Mouse (Mus musculus): ENCODE measurements around the gene Tdp1. TPM values are rescaled to one million over a fixed set of nuclear protein-coding genes. Genes with fewer than 3 reads are reported as not detected.

Tdp1 gene
- total RNA-seq, 4 experiments from 2014 or later, result 2.2 to 4.1 (median 3.2) TPM

DNA sequence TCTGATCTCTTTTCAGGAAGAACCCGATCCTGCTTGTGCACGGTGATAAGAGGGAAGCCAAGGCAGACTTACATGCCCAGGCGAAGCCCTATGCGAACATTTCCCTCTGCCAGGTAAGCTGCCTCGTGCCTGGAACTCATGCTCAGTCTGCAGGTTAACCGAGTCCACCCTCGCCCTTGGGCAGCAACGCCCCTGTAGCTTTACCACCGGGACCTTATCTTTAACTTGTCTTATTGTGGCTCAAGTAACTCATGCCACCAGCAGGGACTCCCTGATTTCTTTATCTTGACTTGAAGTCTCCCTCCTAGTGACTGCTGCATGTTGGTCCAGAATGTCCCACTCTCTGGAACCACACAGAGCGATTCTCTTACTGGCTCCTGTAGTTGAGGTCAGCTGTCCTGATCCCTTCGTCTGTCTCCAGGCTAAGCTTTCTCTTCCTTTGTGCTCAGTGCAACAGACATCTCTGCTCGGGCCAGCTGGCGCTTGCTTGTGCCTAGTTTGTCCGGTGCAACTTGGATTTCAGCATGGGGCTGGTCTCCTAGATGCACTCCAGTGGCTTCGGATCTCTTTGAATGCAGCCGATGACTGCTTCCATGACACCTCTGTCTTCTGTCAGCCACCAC, 14.0 kb downstream of the Tdp1 start:
- DNase-seq (ENCODE audit: low spot score in 2 of 2), result no peak

DNA sequence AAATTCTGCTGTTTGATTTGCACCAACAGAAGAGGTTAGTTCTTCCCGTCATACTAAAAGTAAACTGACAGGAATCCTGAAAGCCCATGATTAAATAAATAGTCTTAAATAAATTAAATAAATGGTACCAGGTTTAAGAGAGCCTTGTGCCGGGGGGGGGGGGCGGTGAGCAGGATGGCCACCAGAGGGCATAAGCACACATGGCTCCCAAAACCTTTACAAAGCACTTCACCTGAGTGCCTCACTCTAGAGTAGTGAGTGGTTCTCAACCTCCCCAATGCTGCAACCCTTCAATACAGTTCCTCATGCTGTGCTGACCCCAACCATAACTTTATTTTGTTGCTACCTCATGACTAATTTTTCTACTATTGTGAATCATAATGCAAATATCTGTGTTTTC, 15.7 kb downstream of the Tdp1 start:
- no peak for DNase-seq (ENCODE audit: low spot score in 2 of 2)

DNA sequence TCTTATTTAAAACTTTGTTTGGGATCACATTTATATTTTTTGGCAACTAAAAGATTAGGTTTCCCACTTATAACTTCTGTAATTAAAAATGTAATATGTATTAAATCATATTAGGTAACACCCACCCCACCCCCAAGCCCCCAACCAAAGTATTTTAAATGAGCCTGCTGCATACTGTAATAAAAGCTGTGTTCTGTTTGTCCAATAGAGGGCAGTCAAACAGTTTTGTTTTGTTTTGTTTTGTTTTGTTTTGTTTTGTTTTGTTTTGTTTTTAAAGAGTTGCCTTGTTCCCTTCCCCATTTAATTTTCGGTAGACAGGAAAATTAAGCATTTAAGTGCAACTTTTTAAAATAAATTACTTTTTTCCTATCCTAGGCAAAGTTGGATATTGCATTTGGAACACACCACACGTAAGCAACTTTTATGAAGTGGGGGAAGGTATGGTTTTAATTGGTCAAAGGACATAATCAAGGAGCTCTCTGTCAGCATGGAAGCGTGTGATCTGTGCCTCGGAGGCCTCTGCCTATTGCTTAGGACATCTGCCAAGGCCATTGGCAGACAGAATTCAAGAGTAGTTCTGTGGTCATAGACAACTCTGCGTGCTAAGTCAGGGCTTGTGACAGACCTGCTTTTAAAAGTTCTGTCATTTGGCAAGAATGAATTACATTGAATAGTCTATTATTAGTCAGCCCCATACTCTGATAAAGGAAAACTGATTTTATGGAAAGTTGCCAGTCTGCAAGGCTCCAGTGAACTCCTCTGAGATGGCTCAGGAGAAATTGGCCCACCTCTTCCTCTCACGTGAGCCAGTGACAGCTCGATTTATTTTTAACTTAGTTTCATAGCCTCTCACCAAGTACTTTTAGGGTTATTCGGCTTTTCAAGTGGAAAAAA, 17.9 kb downstream of the Tdp1 start:
- DNase-seq (ENCODE audit: low spot score in 2 of 2), result no peak

DNA sequence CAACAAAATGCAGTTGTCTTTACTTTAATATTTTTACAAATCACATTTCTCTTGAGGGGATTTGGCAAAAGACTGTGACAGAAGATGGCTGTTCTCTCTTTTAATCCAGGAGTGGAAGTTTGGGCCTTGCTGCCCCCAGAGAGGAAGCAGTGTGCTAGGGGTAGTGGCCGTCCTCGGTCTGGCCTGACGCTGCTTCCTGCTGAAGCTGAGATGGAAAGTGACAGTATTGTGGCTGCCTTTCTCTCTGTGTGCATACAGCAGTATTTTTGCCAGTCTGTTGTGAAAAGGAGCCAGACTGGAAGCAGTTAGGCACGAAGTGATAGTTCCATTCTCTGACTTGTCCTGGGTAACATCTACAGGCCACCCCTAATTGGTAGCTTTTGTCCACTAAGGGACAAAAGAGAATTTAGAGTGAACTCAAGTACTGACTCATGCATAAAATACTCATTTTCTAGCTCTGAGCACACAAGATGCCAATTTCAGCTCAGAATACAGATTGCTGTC, 18.6 kb downstream of the Tdp1 start:
- no peak for DNase-seq (ENCODE audit: low spot score in 2 of 2)

DNA sequence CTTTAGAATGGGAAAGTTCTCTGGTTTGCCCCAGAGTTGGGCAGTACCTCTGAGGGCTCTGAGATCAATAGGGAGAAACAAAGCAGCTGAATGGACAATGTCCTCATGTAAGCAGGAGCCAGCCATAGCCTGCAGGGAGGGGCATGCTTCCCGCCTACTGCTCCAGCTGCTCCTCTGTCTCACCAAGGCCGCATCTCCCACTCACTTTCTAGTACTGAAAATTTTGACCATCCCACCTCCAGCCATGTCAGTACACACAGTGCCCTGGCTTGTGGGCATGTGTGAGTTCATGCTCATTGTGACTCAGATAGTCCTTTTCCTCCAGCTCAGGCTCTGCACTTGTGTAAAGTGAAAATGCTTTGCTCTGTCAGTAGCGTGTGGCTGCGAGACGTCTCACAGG, 20.2 kb downstream of the Tdp1 start:
- no peak for DNase-seq (ENCODE audit: low spot score in 2 of 2)

DNA sequence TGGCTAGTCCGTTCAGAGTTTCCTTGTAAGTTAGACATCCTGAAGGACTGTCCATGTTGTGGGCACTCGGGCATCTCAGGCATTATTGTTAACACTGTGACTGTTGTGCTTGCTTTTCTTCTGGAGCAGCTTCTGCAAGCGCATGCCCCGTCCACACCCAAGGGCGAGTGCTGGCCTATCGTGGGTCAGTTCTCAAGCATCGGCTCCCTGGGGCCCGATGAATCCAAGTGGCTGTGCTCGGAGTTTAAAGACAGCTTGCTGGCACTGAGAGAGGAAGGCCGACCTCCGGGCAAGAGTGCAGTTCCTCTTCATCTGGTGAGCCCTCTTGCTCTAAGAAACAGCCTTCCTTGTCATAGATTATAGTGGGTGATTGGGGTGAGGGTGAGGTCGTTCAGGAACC, 27.1 kb downstream of the Tdp1 start:
- no peak for DNase-seq (ENCODE audit: low spot score in 2 of 2)

DNA sequence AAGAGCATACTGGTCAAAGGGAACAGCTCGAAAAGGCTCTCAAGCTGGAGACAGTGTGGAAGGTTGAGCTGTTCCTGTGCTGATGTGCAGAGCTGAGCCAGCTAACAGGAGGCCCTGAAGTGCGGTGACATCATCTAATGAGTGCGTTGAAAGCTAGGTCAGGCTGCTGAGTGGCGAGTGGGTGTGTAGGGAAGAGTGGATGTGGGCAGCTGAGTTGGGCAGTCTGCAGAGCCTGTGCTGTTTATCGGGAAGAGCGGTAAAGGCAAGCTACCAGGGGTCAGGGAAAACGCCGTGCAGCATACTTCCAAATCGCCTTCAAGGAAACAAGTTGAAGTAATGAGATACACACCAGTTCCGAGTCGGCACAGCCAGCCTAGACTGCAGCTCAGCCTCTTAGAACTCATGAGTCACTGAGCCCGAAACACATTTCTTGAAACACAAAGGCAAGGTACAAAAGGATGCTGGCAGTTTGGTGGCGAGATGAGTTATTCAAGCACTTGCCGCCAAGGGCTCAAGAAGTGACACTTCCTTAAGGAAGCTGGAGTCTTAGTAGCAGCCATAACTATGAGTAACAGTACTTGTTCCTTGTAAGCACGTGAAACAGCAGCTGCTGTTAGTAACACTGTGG, 33.6 kb downstream of the Tdp1 start:
- DNase-seq (ENCODE audit: low spot score in 2 of 2), result no peak

DNA sequence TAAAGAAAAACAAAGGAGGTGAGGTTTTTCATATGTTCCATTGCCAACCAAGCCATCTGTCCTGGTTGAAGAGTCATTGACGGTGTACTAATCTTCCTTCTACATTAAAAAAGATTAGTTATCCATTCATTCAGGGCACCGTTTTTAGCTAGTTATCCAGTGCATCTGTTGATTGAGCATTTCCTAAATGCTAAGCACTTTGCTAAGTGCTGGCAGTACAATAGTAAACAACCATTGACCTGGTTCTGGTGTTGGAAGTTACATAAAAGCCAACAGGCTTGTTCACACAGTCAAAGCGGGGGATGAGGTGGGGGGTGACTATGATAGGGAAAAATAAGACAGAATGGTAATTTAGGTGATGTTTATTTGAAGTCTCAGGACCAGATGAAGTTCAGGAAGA, 35.3 kb downstream of the Tdp1 start:
- no peak for DNase-seq (ENCODE audit: low spot score in 2 of 2)

DNA sequence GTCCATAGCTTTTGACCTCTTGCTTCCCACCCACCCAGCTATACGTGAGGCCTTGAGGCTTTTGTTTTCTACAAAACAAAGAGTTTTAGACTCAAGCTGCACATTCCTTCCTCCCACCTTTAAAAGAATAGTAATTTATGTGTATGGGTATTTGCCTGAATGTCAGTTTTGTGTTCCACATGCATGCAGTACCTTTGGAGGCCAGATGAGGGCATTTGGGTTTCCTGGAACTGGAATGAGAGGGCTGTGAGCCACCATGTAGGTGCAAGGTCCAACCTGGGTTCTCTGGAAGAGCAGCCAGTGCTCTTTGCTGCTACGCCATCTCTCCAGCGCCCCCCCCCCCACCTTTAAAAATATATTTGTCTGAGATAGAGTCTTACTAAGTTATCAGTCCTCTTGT, 36.7 kb downstream of the Tdp1 start:
- no peak for DNase-seq (ENCODE audit: low spot score in 2 of 2)

DNA sequence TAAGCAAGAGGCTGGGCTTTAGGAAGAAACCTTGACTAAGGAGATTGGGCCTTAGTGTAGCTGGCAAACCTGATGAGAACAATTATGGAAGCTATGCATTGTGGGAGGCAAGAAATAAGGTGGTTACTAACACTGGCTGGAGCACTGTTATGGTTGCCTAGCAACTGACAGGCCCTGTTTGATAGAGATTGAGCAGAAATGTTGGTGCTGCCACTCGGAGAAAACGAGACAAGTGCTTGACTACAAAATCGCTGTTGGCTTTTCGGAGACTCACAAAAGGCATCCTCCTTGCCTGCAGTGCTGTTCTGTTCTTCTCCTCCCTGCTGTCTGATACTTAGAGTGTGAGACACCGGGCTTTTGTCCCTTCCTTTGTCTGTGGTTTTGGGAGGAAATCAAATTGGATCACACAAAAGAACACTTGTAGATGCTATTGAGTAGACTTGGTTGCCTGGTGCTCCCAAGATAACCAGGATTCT, 38.9 kb downstream of the Tdp1 start:
- no peak for DNase-seq (ENCODE audit: low spot score in 2 of 2)

DNA sequence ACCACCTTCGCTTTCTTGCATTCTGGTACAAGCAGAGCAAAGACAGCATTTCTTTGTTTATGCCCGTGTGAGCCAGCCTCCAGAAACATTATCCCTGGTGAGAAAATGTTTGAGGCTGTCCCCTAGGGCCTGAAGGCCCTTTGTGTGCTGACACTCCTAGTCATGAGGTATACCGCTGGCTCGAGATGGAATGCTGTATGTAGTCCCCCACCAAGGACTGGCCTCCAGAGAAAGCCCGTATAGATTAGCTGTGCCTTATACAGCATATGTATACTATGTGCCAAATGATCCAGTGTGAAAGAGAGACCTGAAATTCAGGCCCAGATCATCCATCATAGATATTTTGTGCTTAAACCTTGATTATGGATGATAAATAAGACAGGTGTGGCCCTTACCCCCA, 39.4 kb downstream of the Tdp1 start:
- DNase-seq (ENCODE audit: low spot score in 2 of 2), result no peak

DNA sequence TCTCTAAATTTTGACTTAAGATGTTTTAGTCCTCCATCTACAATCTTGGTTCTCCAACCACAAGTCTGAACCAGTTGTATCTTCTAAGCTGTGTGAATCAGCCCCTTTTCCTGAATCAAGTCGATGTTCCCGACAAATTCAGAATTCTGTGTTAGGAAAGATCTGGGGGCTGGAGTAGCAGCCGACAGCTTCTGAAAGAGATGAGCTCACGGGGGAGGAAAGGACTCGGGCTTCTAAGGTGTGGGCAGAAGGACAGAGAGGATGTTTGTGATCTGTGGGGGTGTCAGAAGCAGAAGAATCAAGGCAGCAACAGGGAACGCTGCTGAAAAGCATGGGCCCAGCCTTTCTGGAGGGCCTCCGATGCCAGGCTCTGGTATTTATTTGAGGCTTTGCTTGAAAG, 44.0 kb downstream of the Tdp1 start:
- no peak for DNase-seq (ENCODE audit: low spot score in 2 of 2)

DNA sequence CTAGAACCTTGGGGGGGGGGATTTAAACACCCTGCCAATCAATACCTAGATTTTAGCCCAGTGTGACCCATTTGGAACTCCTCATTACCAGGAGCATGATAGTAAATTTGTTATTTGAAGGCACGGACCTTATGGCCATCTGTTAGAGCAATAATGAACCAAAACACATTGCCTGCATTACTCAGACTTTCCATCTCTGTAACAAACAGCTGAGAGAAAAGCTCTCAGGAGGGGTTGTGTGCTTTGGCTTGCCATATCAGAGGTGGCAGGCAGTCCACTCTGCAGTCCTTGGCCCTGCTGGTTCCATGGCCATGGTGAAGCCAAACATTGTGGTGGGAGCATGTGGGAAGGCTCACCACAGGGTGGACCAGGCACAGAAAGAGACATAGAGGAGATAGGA, 44.8 kb downstream of the Tdp1 start:
- no peak for DNase-seq (ENCODE audit: low spot score in 2 of 2)

DNA sequence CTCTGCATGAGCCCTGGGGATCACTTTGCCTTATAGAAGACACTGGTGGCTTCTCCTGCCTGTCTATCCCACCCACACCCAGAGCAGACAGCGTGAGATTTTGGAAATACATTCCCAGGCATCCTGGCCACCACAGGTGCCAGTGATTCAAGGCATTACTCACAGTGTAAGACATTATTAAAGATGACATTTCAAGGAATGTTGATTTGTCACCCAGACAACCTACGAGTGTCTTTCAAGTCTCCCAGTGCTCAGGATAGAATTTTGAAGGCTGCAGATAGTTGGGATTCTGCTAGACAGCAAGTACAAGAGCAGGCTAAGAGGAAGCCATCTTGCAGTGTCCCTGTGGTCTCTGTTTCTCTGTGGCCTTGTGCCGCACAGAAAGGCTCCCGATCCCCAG, 47.9 kb downstream of the Tdp1 start:
- no peak for DNase-seq (ENCODE audit: low spot score in 2 of 2)

DNA sequence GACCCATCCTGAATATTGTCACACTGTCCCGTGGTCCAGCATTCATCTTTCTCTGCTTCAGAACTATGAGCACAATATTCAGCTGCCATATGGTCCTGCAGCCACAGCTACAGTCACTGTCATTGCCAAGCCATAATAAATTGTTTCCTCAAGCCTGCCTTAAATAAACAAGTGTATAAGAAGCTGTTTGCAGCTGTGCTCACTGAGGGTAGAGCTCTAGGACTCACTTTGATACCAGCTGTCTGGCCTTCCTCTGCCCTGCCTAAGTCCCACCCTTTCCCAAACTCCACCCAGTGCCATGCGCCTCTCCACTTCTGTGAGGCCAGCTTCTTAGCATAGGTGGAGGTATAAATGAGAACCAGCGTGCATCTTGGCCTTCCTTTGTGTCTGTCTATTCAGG, 49.3 kb downstream of the Tdp1 start:
- DNase-seq (ENCODE audit: low spot score in 2 of 2), result no peak

DNA sequence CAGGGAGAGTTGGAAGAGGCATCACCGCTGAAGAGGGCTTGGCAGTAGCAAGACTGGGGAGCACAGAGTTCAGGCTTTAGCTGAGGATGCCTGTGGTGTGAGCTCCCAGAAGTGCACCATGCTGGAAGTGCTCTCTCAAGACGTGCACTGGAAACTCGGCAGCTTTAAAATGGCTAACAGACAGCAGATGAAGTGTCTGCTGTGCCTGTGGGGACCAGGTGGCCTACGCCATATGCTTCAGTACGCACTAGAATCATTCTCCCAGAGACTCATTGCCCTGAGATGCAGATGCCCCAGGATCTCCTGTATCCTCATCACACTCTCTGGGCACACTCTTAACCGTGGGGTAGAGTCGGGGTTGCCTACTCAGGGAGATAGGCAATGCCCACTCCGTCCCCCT, 51.1 kb downstream of the Tdp1 start:
- DNase-seq (ENCODE audit: low spot score in 2 of 2), result no peak

DNA sequence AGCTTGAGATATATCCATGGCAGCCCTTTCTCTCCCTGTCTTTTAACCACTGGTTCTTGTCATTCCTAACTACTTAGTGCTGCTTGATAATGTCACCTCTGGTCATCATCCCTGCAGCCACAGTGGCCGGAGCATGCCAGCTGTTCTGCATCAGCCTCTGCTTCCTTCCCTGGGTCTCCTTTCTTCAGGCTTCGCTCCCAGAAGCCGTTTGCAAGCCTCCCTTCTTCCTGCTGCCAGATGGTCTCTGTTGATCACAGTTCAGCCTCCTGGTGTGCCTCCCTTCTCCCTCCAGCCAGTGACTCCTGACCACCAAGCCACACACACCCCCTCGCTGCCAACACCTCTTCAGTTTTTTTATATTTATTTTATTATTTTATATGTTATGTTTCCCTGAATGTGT, 54.2 kb downstream of the Tdp1 start:
- DNase-seq (ENCODE audit: low spot score in 2 of 2), result no peak

DNA sequence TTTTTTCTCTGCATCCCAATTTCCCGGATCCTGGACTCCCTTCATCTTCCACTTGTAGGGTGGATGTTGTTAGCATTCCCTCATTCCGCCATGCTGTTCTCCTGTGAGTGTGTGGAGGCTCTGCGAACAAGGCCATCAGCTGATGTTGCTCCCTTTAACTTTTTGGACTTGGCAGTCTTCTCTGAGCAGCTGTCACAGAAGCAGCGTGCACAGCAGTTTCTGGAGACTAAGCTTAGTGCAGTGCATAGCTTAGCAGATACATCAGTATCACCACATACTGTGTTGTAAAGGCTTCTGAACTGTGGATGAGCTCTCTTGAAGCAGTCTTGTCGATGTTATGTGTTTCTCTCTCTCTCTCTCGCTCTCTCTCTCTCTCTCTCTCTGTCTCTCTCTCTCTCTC, 54.9 kb downstream of the Tdp1 start:
- DNase-seq (ENCODE audit: low spot score in 2 of 2), result no peak

DNA sequence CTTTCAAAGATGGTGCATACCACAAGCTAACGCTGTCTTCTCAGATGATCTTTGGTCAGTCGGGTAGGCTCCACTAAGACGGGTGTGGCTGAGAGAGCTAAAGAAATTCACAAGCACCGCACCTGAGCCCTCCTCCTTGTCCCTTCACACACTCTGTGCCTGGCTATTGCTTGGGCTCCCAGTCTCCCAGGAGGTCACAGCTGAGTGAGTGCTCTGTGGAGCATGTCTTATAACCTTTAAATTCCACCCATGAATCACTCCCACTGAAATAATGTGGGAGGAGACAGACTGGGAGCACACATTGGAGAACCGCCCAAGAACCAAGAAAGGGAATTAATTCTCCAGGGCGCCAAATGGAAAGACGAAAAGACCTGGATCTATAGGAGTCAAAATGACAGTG, 56.4 kb downstream of the Tdp1 start:
- no peak for DNase-seq (ENCODE audit: low spot score in 2 of 2)

DNA sequence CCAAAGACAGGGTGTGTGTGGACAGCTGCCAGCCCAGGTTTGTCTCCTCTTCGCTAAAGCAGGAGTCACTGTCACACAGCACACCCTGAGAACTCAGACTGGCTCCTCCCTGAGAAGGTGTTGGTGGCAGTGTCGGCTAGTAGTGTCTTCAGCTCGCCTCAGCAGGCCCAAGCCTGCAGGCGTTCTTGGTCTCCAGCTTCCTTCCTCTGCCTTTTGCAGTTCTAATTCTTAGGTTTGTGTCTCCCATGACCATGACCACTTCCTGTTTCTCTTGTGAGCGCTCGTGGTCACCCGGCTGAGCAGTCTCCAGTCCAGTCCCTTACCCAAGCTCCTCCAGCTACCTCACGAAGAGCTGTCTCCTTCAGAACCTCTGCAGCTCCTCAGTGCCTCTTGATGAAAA, 58.1 kb downstream of the Tdp1 start:
- DNase-seq (ENCODE audit: low spot score in 2 of 2), result no peak

DNA sequence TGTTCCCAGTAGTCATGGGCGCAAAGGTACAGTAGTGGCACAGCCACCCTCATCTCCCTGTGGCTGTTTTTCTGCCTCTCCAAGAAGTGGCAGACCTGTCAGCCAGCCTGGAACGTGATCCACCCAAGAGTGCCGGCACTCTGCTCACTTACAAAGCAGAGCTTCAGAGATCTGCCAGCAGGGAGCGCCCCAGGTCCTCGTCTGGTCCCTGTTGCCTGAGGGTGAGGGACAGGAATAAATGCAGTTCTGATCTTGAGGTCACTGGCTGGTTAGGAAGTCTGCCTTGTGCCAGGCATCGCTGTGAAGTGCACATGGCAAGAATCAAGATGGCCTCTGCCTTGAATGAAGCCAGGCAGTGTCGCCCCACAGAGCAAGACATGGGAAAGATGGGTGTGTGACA, 68.6 kb downstream of the Tdp1 start:
- peak; percentile 39 to 62 for DNase-seq (ENCODE audit: low spot score in 2 of 2)

DNA sequence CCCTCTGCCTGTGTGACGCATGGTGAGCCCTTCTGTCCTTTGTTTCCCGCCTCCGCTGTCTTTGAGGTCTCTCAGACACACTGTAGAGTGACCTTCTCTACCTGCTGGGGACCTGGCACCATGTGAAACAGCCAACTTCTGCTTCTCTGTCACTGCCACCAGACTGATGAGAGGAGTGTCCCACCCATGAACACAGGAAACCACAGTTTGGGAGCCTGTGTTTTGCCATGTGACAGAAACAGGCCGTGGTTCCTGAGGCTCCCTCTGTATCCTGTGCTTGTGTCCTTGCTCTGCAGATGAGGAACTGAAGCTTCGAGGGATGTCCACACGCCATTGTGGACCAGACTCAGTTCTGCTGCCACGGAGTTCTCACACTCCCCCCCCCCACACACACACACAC, 72.1 kb downstream of the Tdp1 start:
- no peak for DNase-seq (ENCODE audit: low spot score in 2 of 2)

Data from gastrocnemius, adult 8-10 months (tissue).